Mouse (Mus musculus) lung, postnatal 4 days (tissue): ENCODE results near the gene Ep300.

Experiments used
- DNase-seq, 2 experiments: peaks; one replicate each; pipeline ENCODE4 v3.0.0; 2021

The Ep300 gene

DNA sequence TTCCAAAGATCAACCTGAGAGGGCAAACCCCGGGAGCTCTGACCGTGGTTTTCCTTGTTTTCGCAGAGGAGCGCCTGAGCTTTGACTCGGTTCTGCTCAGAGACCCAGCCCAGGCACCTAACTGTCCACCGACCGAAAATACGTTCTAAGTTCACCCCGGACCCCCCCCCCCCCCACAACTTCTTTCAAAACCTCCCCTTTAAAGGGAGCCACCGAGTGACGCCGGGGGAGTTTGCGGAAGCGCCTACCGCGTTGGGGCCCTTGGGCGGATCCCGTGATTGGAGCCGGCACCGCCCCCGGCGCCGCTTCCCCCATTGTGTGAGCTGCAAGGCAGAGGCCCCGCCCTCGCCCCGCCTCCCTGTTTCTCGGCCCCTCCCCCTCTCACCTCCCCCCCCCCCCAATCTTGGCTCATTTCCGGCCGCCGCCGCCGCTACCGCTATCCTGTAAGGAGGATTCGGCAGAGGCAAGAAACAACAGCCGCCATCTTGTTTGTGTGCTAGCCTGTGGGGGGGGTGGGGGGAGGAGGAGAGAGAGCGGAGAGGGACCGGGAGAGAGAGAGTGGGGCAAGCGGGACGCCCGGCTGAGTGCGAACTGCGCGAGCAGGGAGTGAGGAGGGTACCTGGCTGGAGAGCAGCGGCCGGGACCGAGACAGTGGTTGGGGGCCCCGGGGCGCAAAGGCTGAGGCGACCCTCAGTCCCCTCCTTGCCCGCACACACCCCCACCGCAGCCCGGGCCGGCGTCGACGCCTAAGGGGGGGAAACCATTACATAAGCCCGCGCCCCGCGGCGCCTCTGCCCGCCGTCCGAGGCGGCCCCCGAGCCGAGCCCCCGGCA is at the start of gene Ep300:
Ep300 (plus strand) TSS at position 439 of the 833 bp plus-strand sequence.
- peak; percentile 97 to 99 for DNase-seq

DNA sequence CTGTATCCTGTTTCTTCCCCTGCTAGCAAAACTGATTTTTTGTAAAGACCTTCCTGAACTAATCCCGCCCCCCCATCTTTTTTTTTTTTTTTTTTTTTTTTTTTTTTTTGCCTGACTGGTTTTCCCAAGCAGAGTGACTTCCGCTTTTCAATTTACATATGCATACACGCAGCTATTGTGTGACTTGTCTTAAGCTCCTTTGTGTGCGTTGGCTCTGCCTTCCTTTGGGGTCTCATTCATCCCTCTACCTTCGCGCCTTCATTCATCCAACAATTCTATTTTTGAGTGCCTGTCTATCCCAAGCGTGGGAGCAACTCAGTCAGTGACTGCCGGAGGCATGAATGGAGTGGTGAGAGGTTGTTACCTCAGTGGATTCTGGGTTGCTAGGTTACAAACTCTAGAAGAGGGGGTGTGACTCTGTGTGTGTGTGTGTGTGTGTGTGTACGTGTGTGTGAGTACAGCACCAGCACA is 49.2 kb upstream of the Ep300 start:
- DNase-seq, result no peak

DNA sequence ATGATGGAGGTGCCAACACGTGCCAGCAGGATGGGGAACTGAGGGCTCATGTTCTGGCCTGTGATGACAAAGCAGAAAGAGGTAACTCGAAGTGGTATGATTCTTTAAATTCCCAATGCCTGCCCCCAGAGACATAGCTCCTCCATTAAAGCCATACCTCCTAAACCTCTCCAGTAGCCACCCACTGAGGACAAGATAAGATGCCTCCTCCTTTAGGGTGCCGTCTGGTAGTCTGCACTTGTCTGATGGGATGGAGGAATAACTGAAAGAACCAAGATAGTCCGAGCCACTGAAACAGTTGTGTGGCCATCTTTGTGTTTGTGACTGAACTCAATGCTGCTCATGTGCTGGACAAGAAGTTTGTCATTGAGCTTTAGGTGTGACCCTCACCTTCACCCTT is 47.0 kb upstream of the Ep300 start:
- no peak for DNase-seq

GRCm38 (mm10) chr15:81539560-81539959 is 45.6 kb upstream of the Ep300 start:
- DNase-seq, result no peak

GRCm38 (mm10) chr15:81544916-81545315 is 40.2 kb upstream of the Ep300 start:
- DNase-seq, result no peak

DNA sequence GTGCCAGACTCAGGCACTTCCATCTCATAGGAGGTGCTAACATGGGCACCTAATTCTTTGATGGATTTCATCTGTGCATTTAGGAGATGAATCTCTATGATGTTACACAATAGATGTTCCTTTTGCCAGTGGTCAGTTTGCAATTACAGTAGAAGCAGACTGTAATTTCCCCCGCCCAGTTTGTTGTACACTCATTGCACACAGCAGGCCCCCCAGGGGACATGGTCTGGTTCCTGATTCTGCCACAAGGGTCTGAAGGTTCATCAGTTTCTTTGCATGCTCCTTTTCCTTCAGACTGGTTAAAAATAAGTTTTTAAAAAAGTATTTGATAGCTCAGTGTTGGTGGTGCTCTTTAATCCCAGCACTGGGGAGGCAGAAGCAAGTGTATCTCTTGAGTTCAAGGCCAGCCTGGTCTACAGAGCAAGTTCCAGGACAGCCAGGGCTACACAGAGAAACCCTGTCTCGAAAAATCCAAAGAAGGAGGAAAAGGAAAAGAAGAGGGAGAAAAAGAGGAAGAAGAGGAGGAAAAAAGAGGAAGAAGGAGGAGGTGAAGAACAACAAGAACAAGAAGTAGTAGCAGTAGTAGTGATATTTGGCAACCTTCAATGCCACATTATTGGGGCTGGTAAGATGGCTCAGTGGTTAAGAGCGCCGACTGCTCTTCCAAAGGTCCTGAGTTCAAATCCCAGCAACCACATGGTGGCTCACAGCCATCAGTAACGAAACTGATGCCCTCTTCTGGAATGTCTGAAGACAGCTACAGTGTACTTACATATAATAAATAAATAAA is 39.6 kb upstream of the Ep300 start:
- DNase-seq, result no peak

DNA sequence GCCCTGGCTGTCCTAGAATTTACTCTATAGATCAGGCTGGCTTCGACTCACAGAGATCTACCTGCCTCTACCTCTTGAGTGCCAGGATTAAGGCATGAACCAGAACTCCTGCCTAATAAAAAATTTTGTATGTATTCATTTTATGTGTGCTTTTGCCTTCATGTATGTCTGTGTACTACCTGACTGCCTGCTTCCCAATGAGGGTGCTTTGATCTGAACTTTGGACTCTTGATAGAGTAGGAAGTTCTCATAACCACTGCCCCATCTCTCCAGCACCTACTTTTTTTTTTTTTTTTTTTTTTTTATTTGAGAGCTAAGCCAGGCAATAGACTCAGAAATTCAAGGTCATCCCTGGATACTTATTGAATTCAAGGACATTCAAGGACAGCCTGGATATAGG is 31.7 kb upstream of the Ep300 start:
- DNase-seq, result no peak

DNA sequence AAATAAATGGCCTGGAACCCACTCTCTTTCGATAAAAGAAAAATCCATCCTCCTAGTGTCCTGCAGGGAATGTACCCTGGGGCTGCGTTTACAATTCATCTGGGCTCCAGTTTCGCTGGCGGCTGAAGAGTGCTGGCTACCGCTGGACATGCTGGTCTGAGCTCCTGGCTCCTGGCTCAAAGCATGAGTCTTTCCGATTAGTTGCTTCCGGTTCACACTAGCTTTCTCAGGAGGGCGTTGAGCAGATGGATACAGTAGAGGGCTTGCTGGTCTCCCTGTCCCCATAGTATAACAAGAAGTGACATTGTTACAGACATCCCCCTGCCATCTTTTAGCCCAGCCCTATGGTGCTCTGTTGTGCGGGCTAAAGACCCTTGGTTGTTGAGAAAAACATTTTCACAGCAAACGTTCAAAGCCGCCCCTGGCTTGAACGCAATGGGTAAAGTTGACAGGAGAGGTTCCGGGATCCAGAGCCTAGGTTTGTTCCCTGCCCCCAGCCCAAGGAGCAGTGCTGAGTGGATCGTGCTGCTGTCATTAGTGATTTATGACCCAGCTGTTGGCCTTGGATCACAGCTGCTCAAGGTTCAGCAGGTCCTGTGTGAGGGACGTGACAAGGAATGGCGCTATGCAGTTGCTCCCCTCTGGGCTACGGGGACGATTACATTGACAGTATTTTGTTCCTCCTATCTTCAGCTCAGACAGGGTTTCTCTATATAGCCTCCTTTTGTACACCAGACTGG is 30.4 kb upstream of the Ep300 start:
- DNase-seq, result peak in 1 of 2 experiments; percentile 22

GRCm38 (mm10) chr15:81555986-81556385 is 29.2 kb upstream of the Ep300 start:
- no peak for DNase-seq

DNA sequence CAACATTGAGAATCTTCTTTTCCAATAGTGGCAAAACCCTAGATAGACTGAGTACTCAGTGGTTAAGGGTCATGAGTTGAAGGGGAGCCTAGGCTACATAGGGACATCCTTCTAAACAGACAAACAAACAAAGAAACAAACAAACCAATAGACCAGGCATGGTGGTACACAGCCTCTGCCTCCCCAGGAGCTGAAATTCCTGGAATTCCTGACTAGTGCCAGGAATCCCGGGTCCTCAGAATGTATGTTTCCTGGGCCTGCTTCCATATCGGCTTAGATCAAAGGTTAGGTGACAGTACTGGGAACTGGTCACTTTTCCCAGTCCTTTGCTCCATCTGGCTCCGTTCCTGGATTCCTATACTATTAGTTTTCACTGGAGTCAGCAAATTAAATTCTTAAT is 23.6 kb upstream of the Ep300 start:
- DNase-seq, result no peak

- DNase-seq, result no peak
Measured at GRCm38 (mm10) chr15:81561996-81562395, 23.2 kb upstream of the Ep300 start.

GRCm38 (mm10) chr15:81562491-81563488 is 22.4 kb upstream of the Ep300 start:
- DNase-seq, result no peak

- DNase-seq, result no peak
Measured at GRCm38 (mm10) chr15:81568093-81568492, 17.1 kb upstream of the Ep300 start.

DNA sequence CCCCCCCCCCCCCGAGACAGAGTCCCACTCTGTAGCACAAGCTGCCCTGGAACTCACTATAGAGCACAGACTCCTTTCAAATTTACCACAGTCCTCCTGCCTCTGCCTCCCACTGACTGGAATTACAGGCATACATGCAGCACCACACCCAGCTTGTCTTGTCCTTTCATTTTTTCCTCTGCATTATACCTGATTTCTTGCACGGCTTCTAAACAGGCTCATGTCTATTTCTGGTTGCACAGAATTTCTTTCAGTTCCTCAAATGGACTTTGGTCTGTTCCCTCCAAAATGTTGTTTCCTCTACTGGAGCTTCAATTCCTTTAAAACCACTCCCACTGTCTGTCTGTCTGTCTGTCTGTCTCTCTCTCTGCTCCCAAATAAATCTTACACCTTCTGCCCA is 16.6 kb upstream of the Ep300 start:
- DNase-seq, result no peak

- DNase-seq, result no peak
Measured at GRCm38 (mm10) chr15:81576961-81577360, 8.2 kb upstream of the Ep300 start.

- no peak for DNase-seq
Measured at GRCm38 (mm10) chr15:81577743-81578165, 7.4 kb upstream of the Ep300 start.

DNA sequence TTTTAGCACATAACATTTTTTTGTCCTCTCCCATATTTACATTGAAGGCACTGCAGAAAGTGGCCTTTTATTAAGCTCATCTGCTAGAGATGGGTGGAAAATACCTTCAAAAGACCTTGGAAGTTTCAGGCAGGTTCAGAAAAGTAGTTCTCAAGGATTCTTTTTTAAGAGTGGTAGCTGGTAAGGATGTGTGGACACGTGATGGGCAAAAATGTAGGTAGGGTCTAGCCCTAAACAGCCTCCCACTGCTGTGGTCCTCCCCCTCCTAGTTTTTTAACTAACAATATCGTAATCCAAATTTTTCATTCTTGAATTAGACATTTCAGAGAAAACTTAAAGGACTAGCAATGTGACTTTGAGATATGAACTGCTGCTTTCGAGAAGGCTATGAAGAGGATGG is 685 bp upstream of the Ep300 start:
- DNase-seq, result no peak

GRCm38 (mm10) chr15:81585746-81586461 is 753 bp downstream of the Ep300 start:
- peak; percentile 91 to 93 for DNase-seq

DNA sequence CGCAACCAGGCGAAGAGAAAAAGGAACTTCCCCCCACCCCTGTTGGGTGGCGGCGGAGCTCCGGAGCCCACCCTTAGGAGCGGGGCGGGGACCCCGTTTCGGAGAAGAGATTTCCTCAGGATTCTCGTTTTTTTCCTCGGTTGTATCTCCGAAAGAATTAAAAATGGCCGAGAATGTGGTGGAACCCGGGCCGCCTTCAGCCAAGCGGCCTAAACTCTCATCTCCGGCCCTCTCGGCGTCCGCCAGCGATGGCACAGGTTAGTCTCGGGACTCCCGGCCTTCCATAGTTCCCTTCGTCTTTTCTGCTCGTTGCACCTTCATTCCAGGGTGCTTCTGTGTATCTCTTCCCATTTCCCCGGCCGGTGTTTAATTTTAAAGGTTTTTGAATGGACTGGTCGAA is 1.3 kb downstream of the Ep300 start:
- DNase-seq, result no peak

- no peak for DNase-seq
Measured at GRCm38 (mm10) chr15:81587686-81588085, 2.5 kb downstream of the Ep300 start.

- no peak for DNase-seq
Measured at GRCm38 (mm10) chr15:81594146-81594696, 9.1 kb downstream of the Ep300 start.
